Mouse (Mus musculus) CD4-positive helper T cell, adult 2 months (primary cell): ENCODE measurements at regions not wholly inside any gene's neighbourhood (a gene's known extent, or its start where the extent isn't known, plus 50 kb on each side); places are given as distances from the start of the nearest gene placed in this dataset.

Experiments used
- DNase-seq: peaks from one replicate; pipeline ENCODE4 v3.0.0-alpha.2; 2012; ENCODE audit warnings: low read depth, missing footprints, low spot score

GRCm38 (mm10) chr11:111820356-111820755 is 754.4 kb downstream of the Kcnj2 start:
- no peak for DNase-seq

- DNase-seq = no peak
Measured at GRCm38 (mm10) chr11:111828455-111828854, 762.5 kb downstream of the Kcnj2 start.

GRCm38 (mm10) chr11:111838996-111839395 is 773.0 kb downstream of the Kcnj2 start:
- DNase-seq = no peak

- no peak for DNase-seq
Measured at GRCm38 (mm10) chr11:111843728-111844258, 777.8 kb downstream of the Kcnj2 start.

GRCm38 (mm10) chr11:111844382-111845027 is 778.5 kb downstream of the Kcnj2 start:
- DNase-seq = no peak

- no peak for DNase-seq
Measured at GRCm38 (mm10) chr11:111857288-111857687, 791.3 kb downstream of the Kcnj2 start.

- DNase-seq = no peak
Measured at GRCm38 (mm10) chr11:111858111-111858510, 792.1 kb downstream of the Kcnj2 start.

GRCm38 (mm10) chr11:111865143-111865542 is 799.2 kb downstream of the Kcnj2 start:
- no peak for DNase-seq

GRCm38 (mm10) chr11:111875406-111875805 is 809.4 kb downstream of the Kcnj2 start:
- DNase-seq = no peak

- no peak for DNase-seq
Measured at GRCm38 (mm10) chr11:111880146-111880545, 814.2 kb downstream of the Kcnj2 start.

GRCm38 (mm10) chr11:111890026-111890425 is 824.1 kb downstream of the Kcnj2 start:
- DNase-seq = no peak

- DNase-seq = no peak
Measured at GRCm38 (mm10) chr11:111893861-111894260, 827.9 kb downstream of the Kcnj2 start.

GRCm38 (mm10) chr11:111895221-111896200 is 829.5 kb downstream of the Kcnj2 start:
- no peak for DNase-seq

- no peak for DNase-seq
Measured at GRCm38 (mm10) chr11:111897001-111897400, 831.0 kb downstream of the Kcnj2 start.

- DNase-seq = no peak
Measured at GRCm38 (mm10) chr11:111904086-111904485, 838.1 kb downstream of the Kcnj2 start.

- DNase-seq = no peak
Measured at GRCm38 (mm10) chr11:111913891-111914290, 847.9 kb downstream of the Kcnj2 start.

GRCm38 (mm10) chr11:111926336-111926735 is 855.7 kb upstream of the Sox9 start:
- no peak for DNase-seq

- no peak for DNase-seq
Measured at GRCm38 (mm10) chr11:111929366-111929765, 852.7 kb upstream of the Sox9 start.

GRCm38 (mm10) chr11:111932052-111932451 is 850.0 kb upstream of the Sox9 start:
- DNase-seq = no peak

- DNase-seq = no peak
Measured at GRCm38 (mm10) chr11:111944282-111944681, 837.7 kb upstream of the Sox9 start.

- no peak for DNase-seq
Measured at GRCm38 (mm10) chr11:111945806-111946205, 836.2 kb upstream of the Sox9 start.

GRCm38 (mm10) chr11:111947671-111948070 is 834.4 kb upstream of the Sox9 start:
- DNase-seq = no peak
